ENCODE assay signal across 16 mouse cellular contexts in the genomic region with DNA sequence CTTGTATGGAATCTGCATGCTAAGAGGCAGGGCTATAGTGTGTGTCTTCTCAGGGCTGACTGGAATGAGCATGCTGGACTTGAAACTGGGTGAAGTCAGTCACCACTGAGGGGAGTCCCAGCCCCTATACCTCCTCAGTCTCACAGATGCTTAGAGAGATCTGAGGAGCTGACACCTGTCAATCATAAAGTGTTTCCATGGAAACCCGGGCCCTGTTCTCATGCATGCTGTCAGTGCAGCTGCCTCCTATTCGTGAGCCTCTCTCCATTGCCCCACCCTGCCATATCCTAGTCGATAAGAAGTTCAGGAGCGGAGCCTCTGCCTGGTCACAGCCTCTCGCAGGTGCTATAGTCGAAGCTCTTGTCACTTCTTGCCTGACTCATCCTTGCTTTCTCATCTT. TPM values are rescaled to one million over a fixed set of nuclear protein-coding genes. Genes with fewer than 3 reads are reported as not detected.
DNase-seq lines count a peak whose midpoint lies in the region; ATAC-seq and TF ChIP-seq lines count a peak whose summit lies in the region.
"Not testable (repeated sequence)": the region's sequence is repeated elsewhere in the genome, so short reads cannot be mapped to it uniquely, and the experiment has no call there.
"Had no signal": no experiment of that assay in that cellular context is flagged by ENCODE, and none has a peak within 500 bp of the region (broad histone marks: within the 10 kb centered on the region; RNA-seq: fewer than 3 reads in every experiment).

No protein-coding gene starts in this region.

- WGBS in forebrain, embryonic 11.5 days, result 91% methylated on average over 6 of the region's 6 CpGs
- 84% methylated on average over 6 of the region's 6 CpGs for WGBS in forebrain, embryonic 13.5 days
- WGBS in forebrain, postnatal 0 days, result 79% methylated on average over 6 of the region's 6 CpGs
- WGBS in hindbrain, embryonic 14.5 days, result 81% methylated on average over 6 of the region's 6 CpGs
- 86% methylated on average over 6 of the region's 6 CpGs for WGBS in midbrain, embryonic 11.5 days

- H3K27ac ChIP-seq in forebrain, embryonic 11.5 days (ENCODE audit: low read depth, low read length); forebrain, embryonic 13.5 days; forebrain, postnatal 0 days (ENCODE audit: low read depth, low read length); hindbrain, embryonic 14.5 days; midbrain, embryonic 11.5 days (ENCODE audit: low read depth, low read length): not testable (repeated sequence)

- not testable (repeated sequence) for H3K9me3 ChIP-seq in forebrain, embryonic 11.5 days (ENCODE audit: control insufficient read depth, low read length); forebrain, embryonic 13.5 days (replicated peaks); forebrain, postnatal 0 days (ENCODE audit: low read length); hindbrain, embryonic 14.5 days (ENCODE audit: control insufficient read depth, low read length); midbrain, embryonic 11.5 days (ENCODE audit: control insufficient read depth, low read length)

- not testable (repeated sequence) for H3K27me3 ChIP-seq in forebrain, embryonic 11.5 days (ENCODE audit: control insufficient read depth, insufficient read depth, low read length); forebrain, embryonic 13.5 days; forebrain, postnatal 0 days (ENCODE audit: insufficient read depth, low read length); hindbrain, embryonic 14.5 days (ENCODE audit: control insufficient read depth, insufficient read depth, low read length); midbrain, embryonic 11.5 days (ENCODE audit: control insufficient read depth, insufficient read depth, low read length)

- peak; percentile 24 for ATAC-seq in forebrain, embryonic 11.5 days (replicated peaks; ENCODE audit: low FRiP score)
- peak; percentile 51; the same call in 1 of the 2 replicates for ATAC-seq in forebrain, embryonic 13.5 days
- peak; percentile 70 for ATAC-seq in forebrain, postnatal 0 days
- ATAC-seq in hindbrain, embryonic 14.5 days (ENCODE audit: low FRiP score), result peak; percentile 17; the same call in 1 of the 2 replicates
- 0 out of 2 replicates have a peak, but pooled peaks have one; percentile 50 for ATAC-seq in midbrain, embryonic 11.5 days (ENCODE audit: low FRiP score)

- H3K9ac ChIP-seq in forebrain, embryonic 11.5 days (ENCODE audit: low read length); forebrain, embryonic 13.5 days; forebrain, postnatal 0 days; hindbrain, embryonic 14.5 days; midbrain, embryonic 11.5 days (ENCODE audit: low read length): not testable (repeated sequence)

- not testable (repeated sequence) for H3K4me3 ChIP-seq in forebrain, embryonic 11.5 days (ENCODE audit: low read depth, low read length); forebrain, embryonic 13.5 days; forebrain, postnatal 0 days (ENCODE audit: low read depth, low read length); hindbrain, embryonic 14.5 days (replicated peaks; ENCODE audit: low read length); midbrain, embryonic 11.5 days (ENCODE audit: low read depth, low read length)

- H3K4me2 ChIP-seq in forebrain, embryonic 11.5 days (ENCODE audit: low read depth, low read length, severe bottlenecking); forebrain, embryonic 13.5 days; forebrain, postnatal 0 days (ENCODE audit: low read depth); hindbrain, embryonic 14.5 days (replicated peaks); midbrain, embryonic 11.5 days: not testable (repeated sequence)

- not testable (repeated sequence) for H3K4me1 ChIP-seq in forebrain, embryonic 11.5 days (replicated peaks; ENCODE audit: control insufficient read depth, insufficient read depth, low read length); forebrain, embryonic 13.5 days; forebrain, postnatal 0 days (ENCODE audit: insufficient read depth); hindbrain, embryonic 14.5 days (replicated peaks; ENCODE audit: control insufficient read depth, insufficient read depth, low read length); midbrain, embryonic 11.5 days (ENCODE audit: control insufficient read depth, insufficient read depth, low read length)

- TF ChIP-seq CTCF in forebrain, postnatal 0 days (IDR thresholded peaks at IDR 0.05; ENCODE audit: low read depth), result not testable (repeated sequence)

- H3K36me3 ChIP-seq in forebrain, embryonic 11.5 days (ENCODE audit: control insufficient read depth, insufficient read depth, low read length); forebrain, embryonic 13.5 days (ENCODE audit: poor library complexity, severe bottlenecking); forebrain, postnatal 0 days (ENCODE audit: insufficient read depth); hindbrain, embryonic 14.5 days (replicated peaks; ENCODE audit: control insufficient read depth, insufficient read depth); midbrain, embryonic 11.5 days (ENCODE audit: control insufficient read depth, insufficient read depth, low read length): not testable (repeated sequence)

- DNase-seq in forebrain, embryonic 11.5 days (ENCODE audit: low spot score); forebrain, postnatal 0 days; hindbrain, embryonic 14.5 days (ENCODE audit: low spot score); midbrain, embryonic 11.5 days (ENCODE audit: low spot score, missing footprints): not testable (repeated sequence)

RNA-seq across cellular contexts. Expression of a gene that starts 20.8 kb away (rescaled TPM):
- not detected in 2 replicates for polyA plus RNA-seq in forebrain, embryonic 11.5 days (2014; fragmentation: Nextera tagmentation; extraction: Ambion mirVana)
- not detected in 2 replicates for polyA plus RNA-seq in forebrain, embryonic 13.5 days (2015; fragmentation: Nextera tagmentation; extraction: Ambion mirVana)
- not detected in 2 replicates for total RNA-seq in forebrain, postnatal 0 days (2014; rRNA removed)
- polyA plus RNA-seq in forebrain, postnatal 0 days (2015; fragmentation: Nextera tagmentation; extraction: Ambion mirVana), result not detected in 2 replicates
- not detected in 2 replicates for polyA plus RNA-seq in hindbrain, embryonic 14.5 days (2014; fragmentation: Nextera tagmentation; extraction: Ambion mirVana)
- polyA plus RNA-seq in midbrain, embryonic 11.5 days (2014; fragmentation: Nextera tagmentation; extraction: Ambion mirVana), result not detected in 2 replicates
- total RNA-seq: adrenal gland, adult 2 months; adrenal gland, postnatal 25 days; adrenal gland, postnatal 4 days; common myeloid progenitor, adult 5-6 weeks; MEL had no signal
- polyA plus RNA-seq: adrenal gland, adult 2 months; C2C12; embryonic facial prominence, embryonic 12.5 days; forebrain, embryonic 14.5 days; frontal cortex, adult 2 months had no signal

RNA-seq across cellular contexts. Expression of a gene that starts 48.9 kb away (rescaled TPM):
- 0.13 and 0.28 TPM in 2 replicates for polyA plus RNA-seq in forebrain, embryonic 11.5 days (2014; fragmentation: Nextera tagmentation; extraction: Ambion mirVana)
- 0.09 TPM in 1 of 2 replicates, not detected in the other for polyA plus RNA-seq in forebrain, embryonic 13.5 days (2015; fragmentation: Nextera tagmentation; extraction: Ambion mirVana)
- 0.08 TPM in 1 of 2 replicates, not detected in the other for total RNA-seq in forebrain, postnatal 0 days (2014; rRNA removed)
- 0.18 and 0.19 TPM in 2 replicates for polyA plus RNA-seq in forebrain, postnatal 0 days (2015; fragmentation: Nextera tagmentation; extraction: Ambion mirVana)
- not detected in 2 replicates for polyA plus RNA-seq in hindbrain, embryonic 14.5 days (2014; fragmentation: Nextera tagmentation; extraction: Ambion mirVana)
- polyA plus RNA-seq in midbrain, embryonic 11.5 days (2014; fragmentation: Nextera tagmentation; extraction: Ambion mirVana), result 0.27 TPM in 1 of 2 replicates, not detected in the other
- total RNA-seq: adrenal gland, postnatal 25 days; common myeloid progenitor, adult 5-6 weeks; MEL had no signal
- polyA plus RNA-seq: adrenal gland, adult 2 months; brain, embryonic 14.5 days; C2C12; frontal cortex, adult 2 months had no signal

RNA-seq across cellular contexts. Expression of a gene that starts 54.9 kb away (rescaled TPM):
- polyA plus RNA-seq in forebrain, embryonic 11.5 days (2014; fragmentation: Nextera tagmentation; extraction: Ambion mirVana), result not detected in 2 replicates
- 0.10 TPM in 1 of 2 replicates, not detected in the other for polyA plus RNA-seq in forebrain, embryonic 13.5 days (2015; fragmentation: Nextera tagmentation; extraction: Ambion mirVana)
- total RNA-seq in forebrain, postnatal 0 days (2014; rRNA removed), result 0.08 and 0.24 TPM in 2 replicates
- not detected in 2 replicates for polyA plus RNA-seq in forebrain, postnatal 0 days (2015; fragmentation: Nextera tagmentation; extraction: Ambion mirVana)
- 0.28 TPM in 1 of 2 replicates, not detected in the other for polyA plus RNA-seq in hindbrain, embryonic 14.5 days (2014; fragmentation: Nextera tagmentation; extraction: Ambion mirVana)
- 0.14 and 0.26 TPM in 2 replicates for polyA plus RNA-seq in midbrain, embryonic 11.5 days (2014; fragmentation: Nextera tagmentation; extraction: Ambion mirVana)
- total RNA-seq: common myeloid progenitor, adult 5-6 weeks; ES-E14; MEL had no signal
- polyA plus RNA-seq: C2C12 had no signal

Comparison
In these comparisons a context has a peak if more than half of its experiments do, and no peak if none do; other contexts are left out.
1. ATAC-seq: peak in every context shown above with its lines; median percentile 70 in forebrain, postnatal 0 days; 51 in forebrain, embryonic 13.5 days; 50 in midbrain, embryonic 11.5 days; 24 in forebrain, embryonic 11.5 days; 17 in hindbrain, embryonic 14.5 days.